Mouse (Mus musculus) hematopoietic stem cell, adult 5-6 weeks (primary cell): ENCODE measurements at regions not wholly inside any gene's neighbourhood (a gene's known extent, or its start where the extent isn't known, plus 50 kb on each side); places are given as distances from the start of the nearest gene placed in this dataset.

Experiments
- ATAC-seq, 2 experiments: fragments of 125-278 bp in 1 of 2; replicated peaks in 1 of 2; 2 replicates each; pipeline ENCODE4 v1.8.0; 2016 to 2017; ENCODE audit warnings: inconsistent platforms in 2 of 2, mild to moderate bottlenecking in 2 of 2, moderate number of reproducible peaks in 2 of 2, low read depth in 1 of 2, moderate TSS enrichment in 1 of 2; ENCODE audit not compliant: low FRiP score in 2 of 2, poor library complexity in 2 of 2, severe bottlenecking in 2 of 2, insufficient read depth in 1 of 2, low TSS enrichment in 1 of 2

- ATAC-seq, result no peak
Observed at GRCm38 (mm10) chr6:100176914-100177560, 110.2 kb downstream of the Rybp start.

- ATAC-seq, result peak; percentile 86 to 90
Observed at GRCm38 (mm10) chr6:100170711-100171348, 116.5 kb downstream of the Rybp start.

GRCm38 (mm10) chr6:100167321-100167720, 120.0 kb downstream of the Rybp start:
- no peak for ATAC-seq

DNA sequence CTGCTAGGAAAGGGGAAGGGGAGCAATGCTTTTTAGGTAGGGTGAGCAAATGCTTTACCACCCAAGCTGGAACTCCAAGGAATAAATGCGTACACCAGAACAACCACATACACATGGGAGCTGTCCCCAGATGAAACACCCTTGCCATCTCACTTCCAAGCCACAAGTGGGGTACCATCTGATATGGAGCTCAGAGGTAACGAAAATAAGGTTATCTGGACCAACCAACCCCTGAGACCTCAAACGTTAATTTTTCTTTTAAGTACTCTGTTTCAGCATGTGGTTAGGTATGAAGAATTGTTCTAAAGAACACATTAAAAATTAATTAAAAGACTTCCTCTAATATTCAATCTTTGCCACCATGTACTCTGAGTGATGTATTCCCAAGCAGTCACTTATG, 121.5 kb downstream of the Rybp start:
- no peak for ATAC-seq

GRCm38 (mm10) chr6:100164162-100164561, 123.1 kb downstream of the Rybp start:
- no peak for ATAC-seq

DNA sequence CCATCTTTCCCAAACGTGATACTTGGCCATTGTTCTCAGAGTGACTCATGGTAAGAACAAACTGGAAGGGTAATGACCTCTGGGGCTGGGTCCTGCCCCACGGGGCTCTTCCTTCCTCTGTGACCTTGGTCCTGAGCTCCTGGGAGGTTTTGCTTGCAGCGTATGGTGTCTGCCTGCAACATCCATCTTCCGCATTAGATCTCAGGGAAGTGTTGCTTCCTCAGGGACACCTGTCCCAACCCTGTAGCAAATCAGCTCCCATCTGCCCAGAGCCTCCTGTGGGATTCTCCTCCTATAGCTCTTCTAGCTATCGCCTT, 123.5 kb downstream of the Rybp start:
- ATAC-seq, result no peak

- peak; percentile 91 for ATAC-seq
Observed at GRCm38 (mm10) chr6:100162961-100163813, 124.1 kb downstream of the Rybp start.

GRCm38 (mm10) chr6:100160670-100161069, 126.6 kb downstream of the Rybp start:
- ATAC-seq, result no peak

DNA sequence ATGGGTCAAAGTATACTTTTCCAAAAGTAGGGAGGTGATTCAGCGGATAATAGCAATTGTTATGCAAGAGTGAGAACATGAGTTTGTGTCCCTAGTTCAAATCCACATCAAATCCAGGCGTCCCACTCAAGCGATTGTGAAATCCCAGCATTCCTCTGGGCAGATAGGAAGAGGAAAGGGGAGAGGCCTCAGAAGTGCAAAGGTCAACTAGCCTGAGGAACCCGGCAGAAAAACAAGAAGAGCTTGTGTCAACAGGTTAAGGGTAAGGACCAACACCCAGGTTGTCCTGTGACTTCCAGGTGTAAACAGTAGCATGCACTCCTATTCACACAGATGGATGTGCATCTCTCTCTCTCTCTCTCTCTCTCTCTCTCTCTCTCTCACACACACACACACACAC, 127.5 kb downstream of the Rybp start:
- no peak for ATAC-seq

- no peak for ATAC-seq
Observed at GRCm38 (mm10) chr6:100159246-100159645, 128.0 kb downstream of the Rybp start.

- peak; percentile 38 to 54; a peak in 3 of 4 replicates for ATAC-seq
Observed at GRCm38 (mm10) chr6:100157288-100157687, 130.0 kb downstream of the Rybp start.

- no peak for ATAC-seq
Observed at GRCm38 (mm10) chr6:100156163-100156562, 131.1 kb downstream of the Rybp start.

GRCm38 (mm10) chr6:100155676-100156075, 131.6 kb downstream of the Rybp start:
- peak; percentile 49 to 68 for ATAC-seq

- no peak for ATAC-seq
Observed at GRCm38 (mm10) chr6:100151447-100151846, 135.8 kb downstream of the Rybp start.

GRCm38 (mm10) chr6:100150703-100151208, 136.5 kb downstream of the Rybp start:
- ATAC-seq, result no peak

DNA sequence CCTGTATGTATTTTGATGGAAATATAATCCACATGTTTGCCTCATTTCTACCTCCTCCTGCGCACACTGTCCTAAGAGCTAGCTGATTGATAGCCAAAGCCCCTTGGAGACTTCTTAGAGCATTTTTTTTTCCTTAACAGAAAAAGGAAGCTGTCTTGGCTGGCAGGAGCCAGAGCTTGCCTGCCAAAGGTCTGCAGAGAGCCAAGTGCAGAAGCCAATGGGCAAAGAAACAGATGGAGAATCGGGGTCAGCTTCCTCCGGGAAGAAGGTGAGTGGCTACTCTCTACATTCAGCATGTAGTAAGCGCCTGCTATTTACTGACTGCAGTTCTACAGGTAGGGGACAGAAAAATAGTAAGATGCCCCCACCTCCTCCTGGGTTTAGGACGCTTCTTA, 137.8 kb downstream of the Rybp start:
- no peak for ATAC-seq

GRCm38 (mm10) chr6:100148751-100149457, 138.4 kb downstream of the Rybp start:
- ATAC-seq, result no peak
